Mouse (Mus musculus): ENCODE data around the gene Pomt1.

Pomt1 gene

GRCm38 (mm10) chr2:32235886-32236759, at the start of gene Pomt1:
Gene Pomt1 (plus strand): TSS chr2:32236590.
- DNase-seq (ENCODE audit: low read depth, low spot score): peak; percentile 97

GRCm38 (mm10) chr2:32187019-32187551, 49.3 kb upstream of the Pomt1 start:
- no peak for DNase-seq (ENCODE audit: low read depth, low spot score)

- DNase-seq (ENCODE audit: low read depth, low spot score): no peak
Observed at GRCm38 (mm10) chr2:32187649-32188048, 48.7 kb upstream of the Pomt1 start.

GRCm38 (mm10) chr2:32189060-32189681, 47.2 kb upstream of the Pomt1 start:
- no peak for DNase-seq (ENCODE audit: low read depth, low spot score)

- DNase-seq (ENCODE audit: low read depth, low spot score): no peak
Observed at GRCm38 (mm10) chr2:32190620-32191019, 45.8 kb upstream of the Pomt1 start.

GRCm38 (mm10) chr2:32191872-32192507, 44.4 kb upstream of the Pomt1 start:
- DNase-seq (ENCODE audit: low read depth, low spot score): no peak

GRCm38 (mm10) chr2:32198977-32199376, 37.4 kb upstream of the Pomt1 start:
- DNase-seq (ENCODE audit: low read depth, low spot score): no peak

GRCm38 (mm10) chr2:32200033-32200432, 36.4 kb upstream of the Pomt1 start:
- no peak for DNase-seq (ENCODE audit: low read depth, low spot score)

- DNase-seq (ENCODE audit: low read depth, low spot score): no peak
Observed at GRCm38 (mm10) chr2:32200712-32201111, 35.7 kb upstream of the Pomt1 start.

GRCm38 (mm10) chr2:32201527-32201926, 34.9 kb upstream of the Pomt1 start:
- no peak for DNase-seq (ENCODE audit: low read depth, low spot score)

- DNase-seq (ENCODE audit: low read depth, low spot score): no peak
Observed at GRCm38 (mm10) chr2:32203853-32204252, 32.5 kb upstream of the Pomt1 start.

- no peak for DNase-seq (ENCODE audit: low read depth, low spot score)
Observed at GRCm38 (mm10) chr2:32207682-32208081, 28.7 kb upstream of the Pomt1 start.

GRCm38 (mm10) chr2:32211689-32212088, 24.7 kb upstream of the Pomt1 start:
- no peak for DNase-seq (ENCODE audit: low read depth, low spot score)

GRCm38 (mm10) chr2:32213000-32213399, 23.4 kb upstream of the Pomt1 start:
- DNase-seq (ENCODE audit: low read depth, low spot score): no peak

GRCm38 (mm10) chr2:32215576-32215975, 20.8 kb upstream of the Pomt1 start:
- no peak for DNase-seq (ENCODE audit: low read depth, low spot score)

GRCm38 (mm10) chr2:32216506-32216905, 19.9 kb upstream of the Pomt1 start:
- DNase-seq (ENCODE audit: low read depth, low spot score): no peak

GRCm38 (mm10) chr2:32217656-32218055, 18.7 kb upstream of the Pomt1 start:
- no peak for DNase-seq (ENCODE audit: low read depth, low spot score)

GRCm38 (mm10) chr2:32218113-32218512, 18.3 kb upstream of the Pomt1 start:
- no peak for DNase-seq (ENCODE audit: low read depth, low spot score)

- no peak for DNase-seq (ENCODE audit: low read depth, low spot score)
Observed at GRCm38 (mm10) chr2:32218541-32219334, 17.7 kb upstream of the Pomt1 start.

GRCm38 (mm10) chr2:32219501-32219900, 16.9 kb upstream of the Pomt1 start:
- DNase-seq (ENCODE audit: low read depth, low spot score): no peak

GRCm38 (mm10) chr2:32220021-32220420, 16.4 kb upstream of the Pomt1 start:
- no peak for DNase-seq (ENCODE audit: low read depth, low spot score)
